Mouse (Mus musculus) central nervous system, embryonic 11.5 days (tissue): ENCODE results near the gene Afg3l1. TPM values are rescaled to one million over a fixed set of nuclear protein-coding genes. Genes with fewer than 3 reads are reported as not detected.

Experiments used
- polyA plus RNA-seq: library from polyadenylated mRNA; depleted of rRNA; stranded (reverse); fragments of >200 nt; gene quantifications from 2 replicates; pipeline ENCODE4 v1.2.3, GENCODE M21; 2012; rRNA removed

The Afg3l1 gene
- 33.9 and 35.0 TPM in 2 replicates for polyA plus RNA-seq

DNA sequence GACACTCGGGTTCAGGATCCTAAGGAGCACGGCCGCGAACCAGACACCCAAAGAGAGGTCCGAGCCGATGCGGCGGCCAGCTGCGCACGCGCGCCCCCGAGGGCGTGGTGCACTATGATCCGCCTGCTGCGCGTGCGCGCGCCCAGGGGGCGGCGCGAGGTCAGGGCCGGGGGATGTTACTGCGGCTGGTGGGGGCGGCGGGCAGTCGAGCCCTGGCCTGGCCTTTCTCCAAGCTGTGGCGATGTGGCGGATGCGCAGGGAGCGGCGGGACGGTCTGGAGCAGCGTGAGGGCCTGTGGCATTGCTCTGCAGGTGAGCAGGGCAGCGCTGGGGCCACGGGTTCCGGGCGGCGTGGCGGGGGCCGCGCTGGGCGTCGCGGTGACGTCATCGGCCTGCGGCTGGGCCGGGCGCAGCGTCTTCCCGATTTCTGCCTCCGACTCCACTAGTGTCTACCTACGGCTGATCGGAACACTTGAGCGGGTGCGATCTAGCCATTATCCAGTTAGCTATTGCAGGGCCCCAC, at the start of gene Afg3l1:
Gene Afg3l1 (plus strand): TSS at position 167 of the 522 bp plus-strand sequence.

GRCm38 (mm10) chr8:123514781-123515539, 37.3 kb downstream of the Afg3l1 start, which contains the start of gene Dbndd1:
Gene Dbndd1 (minus strand): TSS chr8:123515463.

DNA sequence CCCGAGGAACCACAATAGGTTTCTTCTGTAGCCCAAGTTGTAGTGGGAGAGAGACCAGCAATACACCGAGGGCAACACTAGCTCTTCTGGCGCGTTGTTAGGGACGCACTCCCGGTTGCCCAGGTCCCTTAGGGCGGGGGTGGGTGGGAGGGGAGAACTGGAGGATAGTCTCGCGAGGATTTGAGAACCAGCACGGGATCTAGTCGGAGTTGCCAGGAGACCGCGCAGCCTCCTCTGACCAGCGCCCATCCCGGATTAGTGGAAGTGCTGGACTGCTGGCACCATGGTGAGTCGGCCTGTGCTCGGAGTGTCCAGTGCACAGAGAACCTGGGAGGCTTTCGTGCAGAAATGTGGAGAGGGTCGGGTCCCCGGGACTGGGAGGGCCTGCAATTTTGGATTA, 41.0 kb downstream of the Afg3l1 start, which contains the start of gene Gas8:
Gene Gas8 (plus strand): TSS at position 168 of the 400 bp plus-strand sequence.

Other genes with a start within 250 kb of the Afg3l1 start
- gene Spata2l, start 241.7 kb upstream of the Afg3l1 start, polyA plus RNA-seq, result 1.3 and 2.5 TPM in 2 replicates
- gene Zfp276, start 223.7 kb upstream of the Afg3l1 start, polyA plus RNA-seq, result 30.9 and 36.9 TPM in 2 replicates
- 62.1 and 62.6 TPM in 2 replicates for gene Vps9d1, start 223.6 kb upstream of the Afg3l1 start, polyA plus RNA-seq
- 66.6 and 68.8 TPM in 2 replicates for gene Fanca, start 159.3 kb upstream of the Afg3l1 start, polyA plus RNA-seq
- gene Spire2, start 145.2 kb upstream of the Afg3l1 start, polyA plus RNA-seq, result 12.7 and 30.7 TPM in 2 replicates
- gene Tcf25, start 104.2 kb upstream of the Afg3l1 start, polyA plus RNA-seq, result 143 and 176 TPM in 2 replicates
- 0.04 and 0.05 TPM in 2 replicates for gene Mc1r, start 70.8 kb upstream of the Afg3l1 start, polyA plus RNA-seq
- gene Tubb3, start 66.5 kb upstream of the Afg3l1 start, polyA plus RNA-seq, result 858 and 1,002 TPM in 2 replicates
- 29.3 and 33.4 TPM in 2 replicates for gene Def8, start 54.4 kb upstream of the Afg3l1 start, polyA plus RNA-seq
- gene Dbndd1, start 37.6 kb downstream of the Afg3l1 start, polyA plus RNA-seq, result 16.6 and 18.0 TPM in 2 replicates
- 46.6 and 93.4 TPM in 2 replicates for gene Gas8, start 40.9 kb downstream of the Afg3l1 start, polyA plus RNA-seq
- gene Rhou, start 176.0 kb downstream of the Afg3l1 start, polyA plus RNA-seq, result 15.3 and 20.7 TPM in 2 replicates